Mouse (Mus musculus) intestine, embryonic 16.5 days (tissue): ENCODE results near the gene Podnl1. TPM values are rescaled to one million over a fixed set of nuclear protein-coding genes. Genes with fewer than 3 reads are reported as not detected.

ENCODE experiments used
- ATAC-seq: fragments of 200-750 bp; cut with Nextera tagmentation; 2 replicates; pipeline ENCODE4 v1.8.0; 2017; ENCODE audit warnings: moderate TSS enrichment, moderate library complexity
- H3K27ac ChIP-seq: fragments of 300-500 bp; sonication (generic); 2 replicates; pipeline ENCODE4 v1.5.1; 2014; ENCODE audit warnings: mild to moderate bottlenecking, low read length
- H3K27me3 ChIP-seq: fragments of 300-500 bp; sonication (generic); replicated peaks from 2 replicates; pipeline ENCODE4 v1.6.1; 2014; ENCODE audit warnings: low read length, control low read depth, mixed read lengths; ENCODE audit not compliant: control insufficient read depth, insufficient read depth
- H3K36me3 ChIP-seq: fragments of 300-500 bp; sonication (generic); 2 replicates; pipeline ENCODE4 v1.6.1; 2014; ENCODE audit warnings: low read length, control low read depth; ENCODE audit not compliant: control insufficient read depth, insufficient read depth
- H3K4me1 ChIP-seq: fragments of 300-500 bp; sonication (generic); 2 replicates; pipeline ENCODE4 v1.6.1; 2014; ENCODE audit warnings: low read length, control low read depth, mixed read lengths; ENCODE audit not compliant: control insufficient read depth, insufficient read depth
- H3K4me2 ChIP-seq: fragments of 300-500 bp; sonication (generic); 2 replicates; pipeline ENCODE4 v1.6.1; 2014; ENCODE audit warnings: low read depth, low read length, control low read depth
- H3K4me3 ChIP-seq: fragments of 300-500 bp; sonication (generic); 2 replicates; pipeline ENCODE4 v1.5.1; 2014; ENCODE audit warnings: mild to moderate bottlenecking, low read length
- H3K9ac ChIP-seq: fragments of 300-500 bp; sonication (generic); 2 replicates; pipeline ENCODE4 v1.6.1; 2014; ENCODE audit warnings: low read depth, low read length
- H3K9me3 ChIP-seq: fragments of 300-500 bp; sonication (generic); 2 replicates; pipeline ENCODE4 v1.6.1; 2016; ENCODE audit warnings: low read length, control low read depth; ENCODE audit not compliant: control insufficient read depth
- WGBS: fragments of 180-500 bp; shearing (Covaris S2); extraction: QIAGEN DNeasy Blood & Tissue Kit; methylation state at CpG from one replicate; pipeline ENCODE4 v1.1.7; 2014; 5-methylcytosine and 5-hydroxymethylcytosine counted together
- polyA plus RNA-seq: library from polyadenylated mRNA; unstranded; fragments of >200 nt; fragmentation: Nextera tagmentation; extraction: Ambion mirVana; gene quantifications from 2 replicates; pipeline ENCODE4 v1.2.1, GENCODE M21; 2015

The Podnl1 gene
- polyA plus RNA-seq, 1 experiment from 2014 or later = 0.38 TPM

- Histone ChIP-seq H3K4me3 (no peak overlapping the region), H3K36me3 (peaks cover 4% of the 10 kb centered on the region; the same call in 1 of the 2 replicates), H3K27ac (no peak overlapping the region), H3K4me1 (peaks cover 19% of the 10 kb centered on the region), H3K27me3 (no peaks in the 10 kb centered on the region), H3K9me3 (no peaks in the 10 kb centered on the region), H3K4me2 (no peak overlapping the region), H3K9ac (no peak overlapping the region)
- 86% methylated on average over 6 of the region's 6 CpGs for WGBS
- no peak for ATAC-seq
These were observed 19.4 kb upstream of the Podnl1 start for GRCm38 (mm10) chr8:84106216-84107040.

- H3K36me3 ChIP-seq = no peaks in the 10 kb centered on the region
- H3K27me3 ChIP-seq = no peaks in the 10 kb centered on the region
- no peaks in the 10 kb centered on the region for H3K9me3 ChIP-seq
- no peak overlapping the region for H3K27ac ChIP-seq
- H3K4me1 ChIP-seq = no peaks in the 10 kb centered on the region
- H3K4me3 ChIP-seq = no peak overlapping the region
- no peak overlapping the region for H3K4me2 ChIP-seq
- no peak for ATAC-seq
- no peak overlapping the region for H3K9ac ChIP-seq
- WGBS = 88% methylated on average over 6 of the region's 6 CpGs
These were observed 10.1 kb upstream of the Podnl1 start for GRCm38 (mm10) chr8:84115646-84116045.

- Histone ChIP-seq H3K9ac (no peak overlapping the region), H3K4me3 (no peak overlapping the region), H3K27ac (no peak overlapping the region), H3K9me3 (no peaks in the 10 kb centered on the region), H3K4me1 (no peaks in the 10 kb centered on the region), H3K27me3 (no peaks in the 10 kb centered on the region), H3K36me3 (no peaks in the 10 kb centered on the region), H3K4me2 (no peak overlapping the region)
- 84% methylated on average over 3 of the region's 3 CpGs for WGBS
- ATAC-seq = no peak
These were observed 3.6 kb upstream of the Podnl1 start for GRCm38 (mm10) chr8:84122151-84122550.

GRCm38 (mm10) chr8:84126742-84127141, 953 bp downstream of the Podnl1 start:
- no peak overlapping the region for H3K4me2 ChIP-seq
- no peak overlapping the region for H3K9ac ChIP-seq
- H3K27ac ChIP-seq = no peak overlapping the region
- H3K9me3 ChIP-seq = no peaks in the 10 kb centered on the region
- ATAC-seq = no peak
- H3K36me3 ChIP-seq = no peaks in the 10 kb centered on the region
- WGBS = 69% methylated on average over 2 of the region's 2 CpGs
- H3K4me3 ChIP-seq = no peak overlapping the region
- H3K4me1 ChIP-seq = no peaks in the 10 kb centered on the region
- H3K27me3 ChIP-seq = no peaks in the 10 kb centered on the region

GRCm38 (mm10) chr8:84127202-84127901, 1.6 kb downstream of the Podnl1 start:
- Histone ChIP-seq H3K9me3 (no peaks in the 10 kb centered on the region), H3K36me3 (0 out of 2 replicates have a peak, but pooled peaks cover 2% of the 10 kb centered on the region), H3K27ac (no peak overlapping the region), H3K4me1 (no peaks in the 10 kb centered on the region), H3K27me3 (no peaks in the 10 kb centered on the region), H3K9ac (no peak overlapping the region), H3K4me3 (no peak overlapping the region), H3K4me2 (no peak overlapping the region)
- WGBS = 69% methylated on average over 17 of the region's 17 CpGs
- no peak; the same call in 1 of the 2 replicates for ATAC-seq

- no peak overlapping the region for H3K27ac ChIP-seq
- no peaks in the 10 kb centered on the region for H3K27me3 ChIP-seq
- 66% methylated on average over 8 of the region's 8 CpGs for WGBS
- no peak overlapping the region for H3K9ac ChIP-seq
- H3K4me3 ChIP-seq = no peak overlapping the region
- 0 out of 2 replicates have a peak, but pooled peaks cover 2% of the 10 kb centered on the region for H3K36me3 ChIP-seq
- no peak for ATAC-seq
- H3K4me1 ChIP-seq = no peaks in the 10 kb centered on the region
- H3K9me3 ChIP-seq = no peaks in the 10 kb centered on the region
- H3K4me2 ChIP-seq = no peak overlapping the region
These were observed 2.5 kb downstream of the Podnl1 start for GRCm38 (mm10) chr8:84128277-84128676.

- WGBS = 44% methylated on average over 30 of the region's 30 CpGs
- no peak overlapping the region for H3K4me3 ChIP-seq
- ATAC-seq = peak; percentile 12; the same call in 1 of the 2 replicates
- no peak overlapping the region for H3K4me2 ChIP-seq
- peaks cover 14% of the 10 kb centered on the region for H3K36me3 ChIP-seq
- H3K27ac ChIP-seq = no peak overlapping the region
- H3K9ac ChIP-seq = no peak overlapping the region
- H3K9me3 ChIP-seq = no peaks in the 10 kb centered on the region
- no peaks in the 10 kb centered on the region for H3K4me1 ChIP-seq
- no peaks in the 10 kb centered on the region for H3K27me3 ChIP-seq
These were observed 5.0 kb downstream of the Podnl1 start for GRCm38 (mm10) chr8:84130806-84131205.

GRCm38 (mm10) chr8:84132225-84132624, 6.4 kb downstream of the Podnl1 start:
- no peak overlapping the region for H3K27ac ChIP-seq
- H3K9me3 ChIP-seq = no peaks in the 10 kb centered on the region
- H3K4me2 ChIP-seq = no peak overlapping the region
- H3K4me1 ChIP-seq = no peaks in the 10 kb centered on the region
- ATAC-seq = no peak
- WGBS = 90% methylated on average over 8 of the region's 8 CpGs
- no peak overlapping the region for H3K4me3 ChIP-seq
- no peaks in the 10 kb centered on the region for H3K27me3 ChIP-seq
- peaks cover 20% of the 10 kb centered on the region for H3K36me3 ChIP-seq
- no peak overlapping the region for H3K9ac ChIP-seq

- 85% methylated on average over 3 of the region's 3 CpGs for WGBS
- Histone ChIP-seq H3K4me2 (no peak overlapping the region), H3K36me3 (peaks cover 31% of the 10 kb centered on the region), H3K9ac (no peak overlapping the region), H3K27me3 (no peaks in the 10 kb centered on the region), H3K4me3 (no peak overlapping the region), H3K4me1 (no peaks in the 10 kb centered on the region), H3K9me3 (no peaks in the 10 kb centered on the region), H3K27ac (no peak overlapping the region)
- ATAC-seq = no peak
These were observed 12.1 kb downstream of the Podnl1 start for GRCm38 (mm10) chr8:84137848-84138247.
